Mouse (Mus musculus): ENCODE measurements around the gene Slc29a2. TPM values are rescaled to one million over a fixed set of nuclear protein-coding genes. Genes with fewer than 3 reads are reported as not detected.
"Not testable (repeated sequence)": the region's sequence is repeated elsewhere in the genome, so short reads cannot be mapped to it uniquely, and the experiment has no call there.

Slc29a2 gene
- polyA plus RNA-seq, 1 experiment from 2014 or later: 1.7 TPM

GRCm38 (mm10) chr19:5001666-5002406 lies 21.8 kb upstream of the Slc29a2 start:
- ATAC-seq (ENCODE audit: low FRiP score, low TSS enrichment): peak; percentile 90
- H3K36me3 ChIP-seq (ENCODE audit: control insufficient read depth, insufficient read depth, low read length): no peaks in the 10 kb centered on the region
- DNase-seq (ENCODE audit: low spot score): peak; percentile 76
- TF ChIP-seq CTCF (IDR thresholded peaks at IDR 0.05; ENCODE audit: low read depth) (peak; percentile 89), EP300 (optimal IDR thresholded peaks at IDR 0.05) (no peak)
- WGBS: under 1% methylated on average over 39 of the region's 39 CpGs
- no peaks in the 10 kb centered on the region for H3K4me1 ChIP-seq (replicated peaks; ENCODE audit: control insufficient read depth, insufficient read depth)
- no peak overlapping the region for H3K9ac ChIP-seq (ENCODE audit: low read length)
- H3K27ac ChIP-seq (replicated peaks): peak overlapping the region; percentile 78
- peak overlapping the region; percentile 44 for H3K4me2 ChIP-seq (replicated peaks; ENCODE audit: low read depth)
- no peaks in the 10 kb centered on the region for H3K9me3 ChIP-seq (ENCODE audit: control insufficient read depth, low read length)
- H3K27me3 ChIP-seq (ENCODE audit: control insufficient read depth, insufficient read depth, low read length): no peaks in the 10 kb centered on the region
- H3K4me3 ChIP-seq (ENCODE audit: low read depth, low read length): peak overlapping the region; percentile 8; the same call in 1 of the 2 replicates

- H3K36me3 ChIP-seq (ENCODE audit: control insufficient read depth, insufficient read depth, low read length); DNase-seq (ENCODE audit: low spot score); H3K4me2 ChIP-seq (replicated peaks; ENCODE audit: low read depth); ATAC-seq (ENCODE audit: low FRiP score, low TSS enrichment); H3K4me1 ChIP-seq (replicated peaks; ENCODE audit: control insufficient read depth, insufficient read depth); H3K27ac ChIP-seq (replicated peaks); H3K27me3 ChIP-seq (ENCODE audit: control insufficient read depth, insufficient read depth, low read length); H3K9ac ChIP-seq (ENCODE audit: low read length); H3K4me3 ChIP-seq (ENCODE audit: low read depth, low read length); H3K9me3 ChIP-seq (ENCODE audit: control insufficient read depth, low read length): not testable (repeated sequence)
- WGBS: 55% methylated on average over 2 of the region's 2 CpGs
- peak; percentile 37; the same call in 1 of the 2 replicates for TF ChIP-seq CTCF (IDR thresholded peaks at IDR 0.05; ENCODE audit: low read depth)
Measured at GRCm38 (mm10) chr19:5003644-5004043, 20.0 kb upstream of the Slc29a2 start.

GRCm38 (mm10) chr19:5004925-5005324 lies 18.7 kb upstream of the Slc29a2 start:
- no peaks in the 10 kb centered on the region for H3K27me3 ChIP-seq (ENCODE audit: control insufficient read depth, insufficient read depth, low read length)
- WGBS: 53% methylated on average over 4 of the region's 4 CpGs
- no peaks in the 10 kb centered on the region for H3K9me3 ChIP-seq (ENCODE audit: control insufficient read depth, low read length)
- H3K36me3 ChIP-seq (ENCODE audit: control insufficient read depth, insufficient read depth, low read length): no peaks in the 10 kb centered on the region
- no peak overlapping the region for H3K27ac ChIP-seq (replicated peaks)
- ATAC-seq (ENCODE audit: low FRiP score, low TSS enrichment) (peak; percentile 84), DNase-seq (ENCODE audit: low spot score) (peak; percentile 52)
- no peaks in the 10 kb centered on the region for H3K4me1 ChIP-seq (replicated peaks; ENCODE audit: control insufficient read depth, insufficient read depth)
- H3K9ac ChIP-seq (ENCODE audit: low read length): no peak overlapping the region
- TF ChIP-seq CTCF (IDR thresholded peaks at IDR 0.05; ENCODE audit: low read depth) (no peak), EP300 (optimal IDR thresholded peaks at IDR 0.05) (no peak)
- H3K4me2 ChIP-seq (replicated peaks; ENCODE audit: low read depth): no peak overlapping the region
- H3K4me3 ChIP-seq (ENCODE audit: low read depth, low read length): no peak overlapping the region

GRCm38 (mm10) chr19:5013138-5013537 lies 10.5 kb upstream of the Slc29a2 start:
- Histone ChIP-seq H3K4me3 (ENCODE audit: low read depth, low read length) (no peak overlapping the region), H3K9me3 (ENCODE audit: control insufficient read depth, low read length) (no peaks in the 10 kb centered on the region), H3K9ac (ENCODE audit: low read length) (no peak overlapping the region), H3K4me2 (replicated peaks; ENCODE audit: low read depth) (no peak overlapping the region), H3K36me3 (ENCODE audit: control insufficient read depth, insufficient read depth, low read length) (no peaks in the 10 kb centered on the region), H3K4me1 (replicated peaks; ENCODE audit: control insufficient read depth, insufficient read depth) (0 out of 2 replicates have a peak, but pooled peaks cover 3% of the 10 kb centered on the region), H3K27me3 (ENCODE audit: control insufficient read depth, insufficient read depth, low read length) (no peaks in the 10 kb centered on the region), H3K27ac (replicated peaks) (no peak overlapping the region)
- no peak for DNase-seq (ENCODE audit: low spot score)
- WGBS: 53% methylated on average over 8 of the region's 8 CpGs
- ATAC-seq (ENCODE audit: low FRiP score, low TSS enrichment): no peak; the same call in 1 of the 2 replicates
- TF ChIP-seq EP300 (optimal IDR thresholded peaks at IDR 0.05) (no peak), CTCF (IDR thresholded peaks at IDR 0.05; ENCODE audit: low read depth) (no peak)

GRCm38 (mm10) chr19:5014961-5015398 lies 8.7 kb upstream of the Slc29a2 start:
- 17% methylated on average over 8 of the region's 8 CpGs for WGBS
- H3K27ac ChIP-seq (replicated peaks): no peak overlapping the region
- H3K36me3 ChIP-seq (ENCODE audit: control insufficient read depth, insufficient read depth, low read length): no peaks in the 10 kb centered on the region
- no peak overlapping the region for H3K4me3 ChIP-seq (ENCODE audit: low read depth, low read length)
- H3K4me2 ChIP-seq (replicated peaks; ENCODE audit: low read depth): no peak overlapping the region
- H3K9me3 ChIP-seq (ENCODE audit: control insufficient read depth, low read length): no peaks in the 10 kb centered on the region
- 0 out of 2 replicates have a peak, but pooled peaks cover 3% of the 10 kb centered on the region for H3K4me1 ChIP-seq (replicated peaks; ENCODE audit: control insufficient read depth, insufficient read depth)
- TF ChIP-seq CTCF (IDR thresholded peaks at IDR 0.05; ENCODE audit: low read depth) (peak; percentile 71), EP300 (optimal IDR thresholded peaks at IDR 0.05) (no peak)
- H3K27me3 ChIP-seq (ENCODE audit: control insufficient read depth, insufficient read depth, low read length): no peaks in the 10 kb centered on the region
- peak; percentile 35 for DNase-seq (ENCODE audit: low spot score)
- no peak overlapping the region for H3K9ac ChIP-seq (ENCODE audit: low read length)
- ATAC-seq (ENCODE audit: low FRiP score, low TSS enrichment): no peak

GRCm38 (mm10) chr19:5016221-5016742 lies 7.4 kb upstream of the Slc29a2 start:
- 0 out of 2 replicates have a peak, but pooled peaks cover 3% of the 10 kb centered on the region for H3K4me1 ChIP-seq (replicated peaks; ENCODE audit: control insufficient read depth, insufficient read depth)
- H3K4me3 ChIP-seq (ENCODE audit: low read depth, low read length): no peak overlapping the region
- no peaks in the 10 kb centered on the region for H3K36me3 ChIP-seq (ENCODE audit: control insufficient read depth, insufficient read depth, low read length)
- H3K9ac ChIP-seq (ENCODE audit: low read length): no peak overlapping the region
- no peaks in the 10 kb centered on the region for H3K27me3 ChIP-seq (ENCODE audit: control insufficient read depth, insufficient read depth, low read length)
- TF ChIP-seq CTCF (IDR thresholded peaks at IDR 0.05; ENCODE audit: low read depth) (no peak), EP300 (optimal IDR thresholded peaks at IDR 0.05) (no peak)
- WGBS: 20% methylated on average over 10 of the region's 10 CpGs
- no peaks in the 10 kb centered on the region for H3K9me3 ChIP-seq (ENCODE audit: control insufficient read depth, low read length)
- peak; percentile 70 for DNase-seq (ENCODE audit: low spot score)
- ATAC-seq (ENCODE audit: low FRiP score, low TSS enrichment): peak; percentile 81
- peak overlapping the region; percentile 58 for H3K27ac ChIP-seq (replicated peaks)
- H3K4me2 ChIP-seq (replicated peaks; ENCODE audit: low read depth): peak overlapping the region; percentile 27
